Mouse (Mus musculus) lung, postnatal 0 days (tissue): ENCODE results near the gene Ggn.

Source experiments
- CTCF ChIP-seq: IDR thresholded peaks from 2 replicates; pipeline ENCODE4 v1.5.1; 2016; ENCODE audit warnings: antibody characterized with exemption, mild to moderate bottlenecking
- EP300 ChIP-seq: IDR thresholded peaks from 2 replicates; pipeline ENCODE4 v1.6.1; 2016; ENCODE audit warnings: antibody characterized with exemption, mild to moderate bottlenecking, control low read depth

GRCm38 (mm10) chr7:29148771-29149170 lies 21.2 kb upstream of the Ggn start:
- TF ChIP-seq CTCF: no peak
- TF ChIP-seq EP300: no peak
